Mouse (Mus musculus) liver, adult 10 weeks (tissue): ENCODE measurements around the gene Xirp1. TPM values are rescaled to one million over a fixed set of nuclear protein-coding genes. Genes with fewer than 3 reads are reported as not detected.

Source experiments
- polyA plus RNA-seq: library from polyadenylated mRNA; stranded (reverse); fragments of 350-450 nt; fragmentation: Illumina TruSeq; extraction: RNeasy Lipid Tissue Mini Kit (QIAGEN cat#74804); gene quantifications from one replicate; pipeline ENCODE4 v1.2.3, GENCODE M21; 2014; ENCODE audit warnings: low read depth, low replicate concordance

The Xirp1 gene
- polyA plus RNA-seq = not detected

DNA sequence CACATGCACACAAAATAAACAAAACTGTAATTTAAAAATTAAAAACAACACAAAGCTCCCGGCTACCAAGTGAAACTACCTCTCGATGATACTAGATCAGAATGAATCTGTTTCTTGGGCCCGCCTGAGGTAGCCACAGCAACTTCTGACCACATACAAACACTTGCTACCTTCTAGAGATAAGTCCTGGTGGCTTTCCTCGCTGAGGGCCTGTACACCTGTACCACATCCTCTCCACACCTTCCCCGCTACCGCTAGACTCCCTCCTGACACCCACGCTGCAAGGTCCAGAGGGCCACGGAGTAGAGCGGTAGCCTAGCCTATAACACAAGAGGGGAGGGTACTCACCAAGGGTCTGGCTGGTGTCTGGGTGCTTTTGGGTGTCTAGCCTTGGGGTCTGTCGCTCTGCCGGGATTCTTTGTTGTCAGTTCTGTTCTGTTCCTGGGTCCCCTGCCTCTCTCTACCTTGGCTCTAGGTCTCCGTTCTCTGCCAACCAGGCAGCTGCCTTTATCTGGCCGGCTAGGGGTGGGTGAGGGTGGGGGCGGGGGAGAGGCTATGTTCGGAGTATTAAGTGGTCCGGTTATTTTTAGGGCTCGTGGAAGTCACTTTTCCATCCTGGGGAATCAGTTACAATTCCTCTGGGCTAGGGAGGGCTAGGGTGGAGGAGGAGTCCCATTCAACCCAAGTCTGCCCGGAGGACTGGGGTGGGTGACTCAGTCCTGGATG is at the start of gene Xirp1:
Xirp1 (minus strand) TSS at position 513 of the 726 bp plus-strand sequence.

DNA sequence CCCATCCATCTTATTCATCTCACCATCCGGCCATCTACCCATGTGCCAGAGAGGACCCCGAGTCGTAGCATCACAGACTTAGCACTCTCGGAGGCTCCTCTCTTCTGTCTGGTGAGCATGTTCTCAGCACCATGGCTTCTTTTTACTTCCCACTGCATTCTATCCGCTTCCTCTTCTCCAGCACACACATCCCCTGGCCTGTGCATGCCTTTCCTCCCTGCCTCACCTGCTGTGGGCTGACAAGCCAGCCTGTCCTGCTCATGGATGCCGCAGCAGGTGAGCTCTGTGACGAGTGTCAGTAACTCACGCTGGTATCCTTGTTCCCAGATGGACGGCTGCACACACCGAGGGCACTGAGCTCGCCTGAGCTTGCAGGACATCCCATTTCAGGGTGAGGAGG is 46.4 kb upstream of the Xirp1 start, which contains the start of gene Cx3cr1:
Cx3cr1 (minus strand) TSS at position 101 of the 400 bp plus-strand sequence.

DNA sequence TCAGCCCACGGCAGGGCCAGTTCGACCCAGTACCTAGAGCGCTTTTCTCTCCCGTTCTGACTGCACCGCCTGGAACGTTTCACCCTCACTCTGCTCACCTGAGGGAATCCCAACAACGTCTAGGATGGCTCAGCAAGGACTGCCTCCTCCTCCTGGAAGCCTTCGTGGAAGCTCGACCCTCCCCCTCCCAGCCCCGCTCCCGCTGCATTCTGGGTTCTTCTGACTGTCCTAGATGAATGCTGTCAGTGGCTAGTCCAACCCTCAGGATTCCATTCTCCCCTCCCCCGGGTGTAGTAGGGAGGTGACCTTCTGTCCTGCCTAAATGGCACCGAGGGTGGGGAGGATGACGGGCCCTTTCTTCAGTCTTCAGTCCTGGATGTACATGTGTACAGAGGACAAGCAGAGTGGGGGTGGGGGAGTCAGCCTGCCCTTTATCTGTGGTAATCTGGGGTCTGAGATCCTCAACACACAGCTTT is 38.8 kb downstream of the Xirp1 start, which contains the start of gene Csrnp1:
Csrnp1 (minus strand) TSS at position 123 of the 476 bp plus-strand sequence.

Other genes starting within 250 kb of the Xirp1 start
- not detected for gene Scn11a, start 198.1 kb downstream of the Xirp1 start, polyA plus RNA-seq
- gene Wdr48, start 128.7 kb downstream of the Xirp1 start, polyA plus RNA-seq = 22.5 TPM
- 2.6 TPM for gene Gorasp1, start 86.0 kb downstream of the Xirp1 start, polyA plus RNA-seq
- not detected for gene Ttc21a, start 86.0 kb downstream of the Xirp1 start, polyA plus RNA-seq
- 0.50 TPM for gene Csrnp1, start 38.9 kb downstream of the Xirp1 start, polyA plus RNA-seq
- 0.50 TPM for gene Cx3cr1, start 46.3 kb upstream of the Xirp1 start, polyA plus RNA-seq
- gene Ccr8, start 68.5 kb upstream of the Xirp1 start, polyA plus RNA-seq = not detected
- gene Slc25a38, start 86.8 kb upstream of the Xirp1 start, polyA plus RNA-seq = 3.0 TPM
- gene Rpsa, start 104.1 kb upstream of the Xirp1 start, polyA plus RNA-seq = 85.7 TPM
- not detected for gene Mobp, start 126.1 kb upstream of the Xirp1 start, polyA plus RNA-seq